Mouse (Mus musculus) cortical plate, adult 2 months (tissue): Measurements from ENCODE around the gene L3mbtl3.

ENCODE experiments used
- CTCF ChIP-seq: fragments of 200-500 bp; IDR thresholded peaks from 2 replicates; pipeline ENCODE4 v1.5.1; 2011; ENCODE audit warnings: mild to moderate bottlenecking, control low read depth, low read length; ENCODE audit not compliant: insufficient read depth; ENCODE audit errors: extremely low read depth
- POLR2A ChIP-seq: fragments of 200-500 bp; IDR thresholded peaks from 2 replicates; pipeline ENCODE4 v1.6.1; 2011; ENCODE audit warnings: mild to moderate bottlenecking, low read length, control low read depth; ENCODE audit not compliant: insufficient read depth; ENCODE audit errors: extremely low read depth

GRCm38 (mm10) chr10:26275414-26275813 is 100.4 kb downstream of the L3mbtl3 start:
- TF ChIP-seq POLR2A (no peak), CTCF (no peak)
